Mouse (Mus musculus): ENCODE measurements around the gene Bcl9. TPM values are rescaled to one million over a fixed set of nuclear protein-coding genes. Genes with fewer than 3 reads are reported as not detected.

The Bcl9 gene
- polyA plus RNA-seq, 1 experiment from 2014 or later: 17.9 TPM

- Histone ChIP-seq H3K4me3 (ENCODE audit: low read depth, low read length) (no peak overlapping the region), H3K4me2 (no peak overlapping the region), H3K27ac (ENCODE audit: low read depth, low read length) (no peak overlapping the region), H3K9ac (ENCODE audit: low read depth, low read length) (no peak overlapping the region), H3K36me3 (ENCODE audit: control insufficient read depth, insufficient read depth, low read length) (no peaks in the 10 kb centered on the region; the same call in 1 of the 2 replicates), H3K4me1 (replicated peaks; ENCODE audit: control insufficient read depth, insufficient read depth, low read length) (no peaks in the 10 kb centered on the region; the same call in 1 of the 2 replicates), H3K9me3 (ENCODE audit: control insufficient read depth, low read length) (no peaks in the 10 kb centered on the region), H3K27me3 (replicated peaks; ENCODE audit: control insufficient read depth, insufficient read depth, low read length) (no peaks in the 10 kb centered on the region)
- DNase-seq (ENCODE audit: low spot score) (no peak), ATAC-seq (replicated peaks; ENCODE audit: low FRiP score) (no peak)
- WGBS: 70% methylated on average over 3 of the region's 3 CpGs
Measured at GRCm38 (mm10) chr3:97232328-97232727, 65.4 kb downstream of the Bcl9 start.

- H3K4me3 ChIP-seq (ENCODE audit: low read depth, low read length): no peak overlapping the region
- no peaks in the 10 kb centered on the region; the same call in 1 of the 2 replicates for H3K4me1 ChIP-seq (replicated peaks; ENCODE audit: control insufficient read depth, insufficient read depth, low read length)
- H3K9ac ChIP-seq (ENCODE audit: low read depth, low read length): no peak overlapping the region
- WGBS: 80% methylated on average over 9 of the region's 9 CpGs
- H3K36me3 ChIP-seq (ENCODE audit: control insufficient read depth, insufficient read depth, low read length): no peaks in the 10 kb centered on the region; the same call in 1 of the 2 replicates
- H3K9me3 ChIP-seq (ENCODE audit: control insufficient read depth, low read length): no peaks in the 10 kb centered on the region
- ATAC-seq (replicated peaks; ENCODE audit: low FRiP score) (no peak), DNase-seq (ENCODE audit: low spot score) (no peak)
- H3K27ac ChIP-seq (ENCODE audit: low read depth, low read length): no peak overlapping the region
- no peak overlapping the region for H3K4me2 ChIP-seq
- no peaks in the 10 kb centered on the region for H3K27me3 ChIP-seq (replicated peaks; ENCODE audit: control insufficient read depth, insufficient read depth, low read length)
Measured at GRCm38 (mm10) chr3:97231857-97232256, 65.9 kb downstream of the Bcl9 start.

GRCm38 (mm10) chr3:97230631-97231404 is 66.9 kb downstream of the Bcl9 start:
- Histone ChIP-seq H3K4me1 (replicated peaks; ENCODE audit: control insufficient read depth, insufficient read depth, low read length) (peaks cover 4% of the 10 kb centered on the region), H3K36me3 (ENCODE audit: control insufficient read depth, insufficient read depth, low read length) (no peaks in the 10 kb centered on the region; the same call in 1 of the 2 replicates), H3K9ac (ENCODE audit: low read depth, low read length) (no peak overlapping the region), H3K4me2 (no peak overlapping the region), H3K4me3 (ENCODE audit: low read depth, low read length) (no peak overlapping the region), H3K27me3 (replicated peaks; ENCODE audit: control insufficient read depth, insufficient read depth, low read length) (no peaks in the 10 kb centered on the region), H3K9me3 (ENCODE audit: control insufficient read depth, low read length) (no peaks in the 10 kb centered on the region), H3K27ac (ENCODE audit: low read depth, low read length) (no peak overlapping the region)
- DNase-seq (ENCODE audit: low spot score) (no peak), ATAC-seq (replicated peaks; ENCODE audit: low FRiP score) (no peak)
- 88% methylated on average over 5 of the region's 5 CpGs for WGBS

- no peaks in the 10 kb centered on the region for H3K27me3 ChIP-seq (replicated peaks; ENCODE audit: control insufficient read depth, insufficient read depth, low read length)
- no peaks in the 10 kb centered on the region for H3K9me3 ChIP-seq (ENCODE audit: control insufficient read depth, low read length)
- peak overlapping the region; percentile 61 for H3K9ac ChIP-seq (ENCODE audit: low read depth, low read length)
- DNase-seq (ENCODE audit: low spot score) (no peak), ATAC-seq (replicated peaks; ENCODE audit: low FRiP score) (no peak)
- no peak overlapping the region; the same call in 1 of the 2 replicates for H3K27ac ChIP-seq (ENCODE audit: low read depth, low read length)
- peak overlapping the region; percentile 85 for H3K4me2 ChIP-seq
- WGBS: 24% methylated on average over 12 of the region's 12 CpGs
- peaks cover 4% of the 10 kb centered on the region for H3K4me1 ChIP-seq (replicated peaks; ENCODE audit: control insufficient read depth, insufficient read depth, low read length)
- H3K4me3 ChIP-seq (ENCODE audit: low read depth, low read length): peak overlapping the region; percentile 87
- H3K36me3 ChIP-seq (ENCODE audit: control insufficient read depth, insufficient read depth, low read length): no peaks in the 10 kb centered on the region; the same call in 1 of the 2 replicates
Measured at GRCm38 (mm10) chr3:97228457-97228856, 69.3 kb downstream of the Bcl9 start.

GRCm38 (mm10) chr3:97228020-97228419 is 69.7 kb downstream of the Bcl9 start:
- Histone ChIP-seq H3K27ac (ENCODE audit: low read depth, low read length) (peak overlapping the region; percentile 59), H3K4me1 (replicated peaks; ENCODE audit: control insufficient read depth, insufficient read depth, low read length) (peaks cover 4% of the 10 kb centered on the region)
- 2% methylated on average over 16 of the region's 16 CpGs for WGBS

GRCm38 (mm10) chr3:97227259-97228005 is 70.3 kb downstream of the Bcl9 start:
- DNase-seq (ENCODE audit: low spot score): peak; percentile 99
- Histone ChIP-seq H3K4me3 (ENCODE audit: low read depth, low read length) (peak overlapping the region; percentile 87), H3K27ac (ENCODE audit: low read depth, low read length) (peak overlapping the region; percentile 83), H3K36me3 (ENCODE audit: control insufficient read depth, insufficient read depth, low read length) (no peaks in the 10 kb centered on the region; the same call in 1 of the 2 replicates), H3K27me3 (replicated peaks; ENCODE audit: control insufficient read depth, insufficient read depth, low read length) (no peaks in the 10 kb centered on the region), H3K9me3 (ENCODE audit: control insufficient read depth, low read length) (no peaks in the 10 kb centered on the region), H3K4me1 (replicated peaks; ENCODE audit: control insufficient read depth, insufficient read depth, low read length) (peaks cover 4% of the 10 kb centered on the region), H3K4me2 (peak overlapping the region; percentile 85), H3K9ac (ENCODE audit: low read depth, low read length) (peak overlapping the region; percentile 80)
- peak; percentile 91 for ATAC-seq (replicated peaks; ENCODE audit: low FRiP score)
- WGBS: 2% methylated on average over 36 of the region's 79 CpGs

More at GRCm38 (mm10) chr3:97228020-97228419, 69.7 kb downstream of the Bcl9 start:
- H3K4me2 ChIP-seq: peak overlapping the region; percentile 85
- H3K27me3 ChIP-seq (replicated peaks; ENCODE audit: control insufficient read depth, insufficient read depth, low read length): no peaks in the 10 kb centered on the region
- H3K36me3 ChIP-seq (ENCODE audit: control insufficient read depth, insufficient read depth, low read length): no peaks in the 10 kb centered on the region; the same call in 1 of the 2 replicates
- H3K4me3 ChIP-seq (ENCODE audit: low read depth, low read length): peak overlapping the region; percentile 87
- peak overlapping the region; percentile 61 for H3K9ac ChIP-seq (ENCODE audit: low read depth, low read length)
- H3K9me3 ChIP-seq (ENCODE audit: control insufficient read depth, low read length): no peaks in the 10 kb centered on the region
- no peak for DNase-seq (ENCODE audit: low spot score)
- ATAC-seq (replicated peaks; ENCODE audit: low FRiP score): peak; percentile 29; the same call in 1 of the 2 replicates

- H3K9ac ChIP-seq (ENCODE audit: low read depth, low read length): peak overlapping the region; percentile 80
- peaks cover 4% of the 10 kb centered on the region for H3K4me1 ChIP-seq (replicated peaks; ENCODE audit: control insufficient read depth, insufficient read depth, low read length)
- H3K27me3 ChIP-seq (replicated peaks; ENCODE audit: control insufficient read depth, insufficient read depth, low read length): no peaks in the 10 kb centered on the region
- H3K36me3 ChIP-seq (ENCODE audit: control insufficient read depth, insufficient read depth, low read length): no peaks in the 10 kb centered on the region; the same call in 1 of the 2 replicates
- peak overlapping the region; percentile 83 for H3K27ac ChIP-seq (ENCODE audit: low read depth, low read length)
- no peak; the same call in 1 of the 2 replicates for ATAC-seq (replicated peaks; ENCODE audit: low FRiP score)
- no peaks in the 10 kb centered on the region for H3K9me3 ChIP-seq (ENCODE audit: control insufficient read depth, low read length)
- DNase-seq (ENCODE audit: low spot score): peak; percentile 51
- H3K4me3 ChIP-seq (ENCODE audit: low read depth, low read length): peak overlapping the region; percentile 87
- 2% methylated on average over 18 of the region's 18 CpGs for WGBS
- H3K4me2 ChIP-seq: peak overlapping the region; percentile 85
Measured at GRCm38 (mm10) chr3:97226719-97227118, 71.0 kb downstream of the Bcl9 start.

GRCm38 (mm10) chr3:97225231-97225630 is 72.5 kb downstream of the Bcl9 start:
- no peak for ATAC-seq (replicated peaks; ENCODE audit: low FRiP score)
- no peak overlapping the region for H3K4me3 ChIP-seq (ENCODE audit: low read depth, low read length)
- no peak overlapping the region for H3K4me2 ChIP-seq
- H3K27me3 ChIP-seq (replicated peaks; ENCODE audit: control insufficient read depth, insufficient read depth, low read length): no peaks in the 10 kb centered on the region
- no peak overlapping the region for H3K27ac ChIP-seq (ENCODE audit: low read depth, low read length)
- H3K36me3 ChIP-seq (ENCODE audit: control insufficient read depth, insufficient read depth, low read length): no peaks in the 10 kb centered on the region
- no peaks in the 10 kb centered on the region for H3K9me3 ChIP-seq (ENCODE audit: control insufficient read depth, low read length)
- H3K4me1 ChIP-seq (replicated peaks; ENCODE audit: control insufficient read depth, insufficient read depth, low read length): peaks cover 4% of the 10 kb centered on the region
- no peak overlapping the region for H3K9ac ChIP-seq (ENCODE audit: low read depth, low read length)
- no peak for DNase-seq (ENCODE audit: low spot score)
- 82% methylated on average over 5 of the region's 5 CpGs for WGBS
